Mouse (Mus musculus): ENCODE measurements around the gene Trmt5.

Trmt5 gene

GRCm38 (mm10) chr12:73269531-73269930 is 17.0 kb downstream of the Trmt5 start:
- no peak for DNase-seq

DNA sequence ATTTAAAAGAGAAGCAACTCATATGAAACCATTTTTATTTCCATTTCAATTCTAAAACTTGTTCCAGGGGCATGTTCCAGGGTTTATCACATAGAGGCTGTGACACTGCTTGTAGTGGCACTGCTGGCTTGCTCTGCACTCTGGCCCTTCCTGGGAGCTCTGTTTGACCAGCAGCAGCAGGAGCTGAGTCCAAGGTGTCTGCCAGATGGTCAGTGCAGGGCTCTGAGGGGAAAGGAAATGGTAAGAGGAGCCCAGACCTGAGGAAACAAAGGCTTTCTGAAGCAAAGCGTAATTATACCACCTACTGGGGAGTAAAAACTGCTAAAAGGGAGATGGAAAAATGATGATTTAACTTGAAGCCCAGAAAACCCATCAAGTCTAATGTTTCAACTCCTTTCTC is 18.0 kb downstream of the Trmt5 start:
- no peak for DNase-seq

DNA sequence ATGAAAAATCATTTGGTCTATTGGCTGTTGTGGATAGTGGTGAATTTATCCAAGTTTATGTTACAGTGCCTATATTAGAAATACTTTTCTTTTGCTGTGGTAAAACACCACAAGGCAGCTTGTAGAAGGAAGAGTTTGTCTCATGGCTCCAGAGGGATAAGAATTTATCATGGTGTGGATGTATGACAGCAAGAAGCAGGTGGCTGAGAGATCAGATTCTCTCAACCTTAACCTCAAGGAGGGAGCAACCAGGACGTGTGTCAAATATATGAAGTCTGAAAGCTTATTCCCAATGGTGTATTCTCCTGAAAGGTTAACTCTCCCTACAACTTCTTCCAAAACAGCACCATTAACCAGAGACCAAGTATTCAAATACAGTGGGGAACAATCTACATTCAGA is 19.9 kb downstream of the Trmt5 start:
- DNase-seq, result no peak

DNA sequence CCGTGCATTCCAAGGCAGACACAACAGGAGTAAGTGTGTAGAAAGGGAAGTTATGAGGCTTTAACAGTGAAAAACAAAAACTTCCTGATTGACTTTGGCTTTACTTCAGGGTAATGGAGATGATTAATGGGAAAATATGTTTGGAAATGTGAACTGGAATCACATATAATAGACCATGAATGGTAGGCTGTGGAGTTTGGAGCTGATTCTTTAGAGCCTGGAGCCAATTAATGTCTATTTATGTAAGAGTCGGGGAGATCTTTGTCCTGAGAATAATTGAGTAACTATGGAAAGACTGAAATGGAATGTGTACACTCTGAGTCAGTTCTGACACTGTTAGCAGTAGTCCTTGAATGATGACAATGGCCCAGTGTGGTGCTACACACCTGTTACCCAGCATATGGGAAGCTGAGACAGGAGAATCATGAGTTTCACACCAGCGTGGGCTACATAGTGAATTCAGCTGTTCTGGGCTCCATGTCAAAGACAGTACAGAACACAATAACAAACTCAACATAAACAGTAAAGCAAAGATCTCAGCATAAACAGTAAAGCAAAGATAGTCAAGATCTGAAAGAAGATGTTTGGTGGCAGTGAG is 21.0 kb downstream of the Trmt5 start:
- no peak for DNase-seq

DNA sequence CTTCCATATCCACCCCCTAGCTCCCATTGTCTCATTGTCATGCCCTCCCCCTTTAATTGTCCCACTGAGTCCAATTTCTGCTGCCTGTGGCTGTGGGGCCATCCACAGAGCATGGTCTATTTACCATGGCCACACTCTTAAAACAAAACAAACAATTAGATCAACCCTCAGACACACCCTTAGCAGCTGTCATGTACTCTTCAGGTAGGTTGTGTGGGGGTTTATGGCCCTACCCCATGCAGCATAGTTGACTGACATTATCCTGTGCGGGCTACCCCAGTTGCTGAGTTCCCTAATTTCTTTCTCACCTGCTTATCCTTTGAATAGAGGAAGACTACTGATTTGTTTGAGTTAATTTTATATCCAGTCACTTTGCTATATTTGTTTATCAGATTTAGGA is 26.2 kb downstream of the Trmt5 start:
- no peak for DNase-seq

DNA sequence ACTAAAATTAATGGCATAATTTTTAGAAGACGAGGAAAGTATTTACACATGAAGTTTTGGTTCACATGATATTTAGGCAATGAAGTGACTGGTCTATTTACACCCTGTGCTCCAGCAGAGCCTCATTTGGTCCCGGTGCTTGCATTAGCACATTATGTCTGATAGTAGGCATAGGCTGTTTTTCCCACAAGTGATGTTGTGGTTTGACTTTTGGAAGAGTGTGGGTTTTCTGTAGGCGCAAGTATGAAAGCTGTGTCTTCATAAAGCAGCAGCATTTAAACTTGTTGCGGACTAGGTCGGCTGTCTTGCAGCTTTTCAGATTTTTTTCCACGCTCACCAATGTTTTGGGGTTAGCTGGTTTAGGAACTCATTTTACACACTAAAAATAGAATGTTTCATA is 27.2 kb downstream of the Trmt5 start:
- no peak for DNase-seq

- DNase-seq, result no peak
These were observed 31.5 kb downstream of the Trmt5 start for GRCm38 (mm10) chr12:73255006-73255405.

GRCm38 (mm10) chr12:73245687-73246086 is 40.8 kb downstream of the Trmt5 start:
- no peak for DNase-seq

GRCm38 (mm10) chr12:73241960-73242359 is 44.5 kb downstream of the Trmt5 start:
- DNase-seq, result peak; percentile 34

DNA sequence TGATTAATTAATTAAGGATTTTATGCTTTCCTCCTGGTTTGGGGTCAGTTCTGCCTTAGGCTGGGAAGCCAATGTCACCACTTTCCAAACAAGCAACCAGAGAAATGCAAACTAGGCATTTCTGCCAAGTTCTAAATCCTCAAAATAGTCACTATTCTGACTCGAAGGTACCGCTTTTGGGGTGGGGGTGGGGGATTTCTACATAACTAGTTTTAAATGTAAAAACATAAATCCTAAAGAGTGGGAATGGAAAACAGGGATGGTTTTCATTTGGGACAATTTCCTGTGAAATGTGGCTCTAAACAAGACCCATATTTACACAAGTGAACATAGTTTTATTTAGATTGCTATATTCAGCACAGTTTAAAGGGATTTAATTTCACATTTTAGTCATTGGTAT is 53.9 kb downstream of the Trmt5 start:
- DNase-seq, result no peak

- DNase-seq, result no peak
These were observed 55.0 kb downstream of the Trmt5 start for GRCm38 (mm10) chr12:73231552-73231951.

DNA sequence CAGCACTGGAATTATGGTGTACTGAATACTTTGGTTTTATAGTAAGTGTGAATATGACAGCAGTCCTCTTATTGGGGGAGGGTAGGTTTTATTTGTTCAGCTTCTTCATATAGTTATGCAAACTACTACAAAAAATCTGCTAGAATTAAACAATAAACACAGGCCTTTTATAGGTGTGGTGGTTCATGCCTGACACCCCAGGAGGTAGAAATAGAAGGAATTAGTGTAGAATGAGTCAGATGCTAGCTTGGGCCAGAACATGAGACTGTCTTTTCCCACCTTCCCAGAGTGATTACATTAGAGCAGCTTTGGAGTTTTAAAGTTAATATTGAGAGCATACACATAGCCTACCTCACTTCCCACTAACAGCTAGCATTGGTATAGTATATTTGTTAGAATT is 56.3 kb downstream of the Trmt5 start:
- DNase-seq, result no peak
